Mouse (Mus musculus): ENCODE results near the gene Ppp1r14b. TPM values are rescaled to one million over a fixed set of nuclear protein-coding genes. Genes with fewer than 3 reads are reported as not detected.
A peak's percentile ranks its signal among the peaks of the same experiment; 100 is the strongest.
"Not testable (repeated sequence)": the region's sequence is repeated elsewhere in the genome, so short reads cannot be mapped to it uniquely, and the experiment has no call there.

Ppp1r14b gene
- polyA plus RNA-seq, 1 experiment from 2014 or later = 168 TPM

DNA sequence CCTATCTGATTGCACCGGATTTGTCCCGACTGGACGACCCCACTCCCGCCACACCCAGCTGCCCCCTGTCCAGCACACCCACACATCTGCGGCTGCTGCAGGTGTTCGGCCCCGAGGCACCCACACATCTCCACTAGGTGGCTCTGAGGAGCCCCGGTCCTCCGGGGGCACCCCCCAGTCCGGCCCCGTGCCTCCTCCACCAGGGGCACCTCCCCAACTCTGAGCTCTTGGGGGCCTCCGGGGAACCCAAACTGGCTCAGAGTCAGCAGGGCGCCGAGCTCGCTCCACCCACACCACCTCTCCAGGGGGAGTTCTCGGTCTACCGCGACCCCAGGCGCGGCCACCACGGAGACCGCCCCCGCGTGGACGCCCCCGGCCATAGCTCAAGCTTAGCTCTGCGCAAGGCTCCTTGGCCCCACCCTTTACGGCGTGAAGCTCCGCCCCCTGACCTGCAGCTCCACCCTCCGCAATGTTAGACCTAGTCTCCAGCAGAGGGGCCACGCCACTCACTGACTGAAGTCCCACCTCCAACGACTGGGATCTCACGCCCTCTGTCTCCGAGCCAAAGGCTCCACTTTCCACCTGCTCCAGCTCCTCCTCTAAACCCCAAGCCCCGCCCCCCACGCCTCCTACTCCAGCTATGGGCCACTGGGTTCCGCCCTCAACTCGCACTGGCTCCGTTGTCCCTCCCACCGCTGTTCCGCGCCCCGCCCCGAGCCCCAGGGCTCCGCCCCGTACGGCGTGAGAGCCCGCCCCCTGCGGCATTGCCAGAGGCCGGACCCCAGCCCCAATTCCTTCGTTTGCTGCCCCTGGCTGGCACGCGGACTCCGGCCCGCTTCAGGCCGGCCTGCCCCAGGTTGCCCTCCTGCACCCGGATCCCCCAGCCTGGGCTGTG is 5.0 kb downstream of the Ppp1r14b start:
- Histone ChIP-seq H3K9me3 (no peaks in the 10 kb centered on the region), H3K27ac (peak overlapping the region; percentile 95), H3K36me3 (peaks cover 39% of the 10 kb centered on the region), H3K27me3 (no peaks in the 10 kb centered on the region), H3K9ac (peak overlapping the region; percentile 75), H3K4me3 (peak overlapping the region; percentile 85), H3K4me2 (peak overlapping the region; percentile 68), H3K4me1 (peaks cover 48% of the 10 kb centered on the region)
- ATAC-seq (ENCODE audit: insufficient number of reproducible peaks, low FRiP score, low TSS enrichment, low read depth) = peak; percentile 91
- 1% methylated on average over 58 of the region's 59 CpGs for WGBS

DNA sequence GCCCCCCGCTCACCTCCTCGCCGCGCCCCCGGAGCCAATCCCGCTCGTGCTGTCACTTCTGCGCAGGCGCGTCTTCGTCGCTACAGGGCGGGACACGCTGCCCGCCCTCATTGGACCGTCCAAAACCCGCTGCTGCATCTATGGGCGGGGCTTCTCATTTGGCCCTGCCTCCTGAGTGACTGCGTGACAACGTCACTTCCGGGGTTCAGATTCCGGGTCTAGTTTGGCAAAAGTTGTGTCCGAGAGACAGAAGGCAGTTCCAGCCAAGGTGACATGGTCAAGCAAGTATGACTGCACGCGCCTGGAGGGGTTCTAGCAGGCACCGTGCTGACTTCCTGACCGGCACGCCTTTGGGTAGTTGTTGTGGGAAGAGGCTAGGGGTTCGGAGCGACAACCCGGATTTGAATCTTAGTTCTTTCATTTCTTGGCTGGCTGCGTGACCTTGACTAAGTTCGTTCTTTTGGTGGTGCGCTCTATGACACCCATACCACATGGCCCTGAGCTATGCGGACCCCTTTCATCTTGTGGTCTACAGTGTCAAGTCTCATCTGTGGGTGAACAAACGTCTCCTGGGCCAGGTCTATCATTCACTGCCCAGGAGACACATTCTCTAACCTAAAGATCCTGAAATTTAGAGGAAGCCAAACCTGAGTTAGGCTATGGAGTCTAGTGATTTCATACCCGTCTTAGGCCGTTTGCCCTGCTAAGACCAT is 5.8 kb downstream of the Ppp1r14b start, which contains the start of gene Fkbp2:
Gene Fkbp2, minus strand, starts transcription at position 121 of the 713 bp plus-strand sequence.
- Histone ChIP-seq H3K4me3 (peak within 1 kb of the TSS; percentile 85), H3K4me2 (peak within 1 kb of the TSS; percentile 68), H3K4me1 (peaks cover 48% of the 10 kb centered on the region), H3K9ac (peak within 1 kb of the TSS; percentile 75), H3K9me3 (no peaks in the 10 kb centered on the region), H3K27me3 (no peaks in the 10 kb centered on the region), H3K27ac (peak within 1 kb of the TSS; percentile 95), H3K36me3 (peaks cover 47% of the 10 kb centered on the region)
- under 1% methylated on average over 38 of the region's 38 CpGs for WGBS
- peak; percentile 90 for ATAC-seq (ENCODE audit: insufficient number of reproducible peaks, low FRiP score, low TSS enrichment, low read depth)

DNA sequence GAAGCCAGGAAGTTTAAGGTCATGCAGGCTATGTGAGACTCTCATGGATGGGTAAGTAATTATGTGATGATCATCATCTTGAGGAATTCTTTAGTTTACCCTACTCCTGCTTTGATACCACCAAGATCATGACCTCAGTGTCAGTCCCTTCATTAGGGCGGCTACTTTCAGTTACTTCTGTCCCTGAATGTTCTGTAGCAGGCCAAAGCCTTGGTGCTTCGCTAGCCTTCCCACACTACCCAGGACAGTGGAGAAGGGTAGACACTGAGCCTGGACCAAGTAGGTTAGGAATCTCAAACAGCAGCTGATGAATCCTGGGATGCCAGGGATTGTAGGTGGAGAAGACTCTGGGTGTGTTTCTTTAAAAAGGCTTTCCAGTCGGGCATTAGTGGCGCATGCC is 6.7 kb downstream of the Ppp1r14b start:
- Histone ChIP-seq H3K36me3 (peaks cover 50% of the 10 kb centered on the region), H3K4me3 (no peak overlapping the region), H3K4me1 (peaks cover 46% of the 10 kb centered on the region), H3K4me2 (peak overlapping the region; percentile 68; the same call in 1 of the 2 replicates), H3K27ac (no peak overlapping the region), H3K9me3 (no peaks in the 10 kb centered on the region), H3K27me3 (no peaks in the 10 kb centered on the region), H3K9ac (no peak overlapping the region)
- ATAC-seq (ENCODE audit: insufficient number of reproducible peaks, low FRiP score, low TSS enrichment, low read depth) = no peak
- WGBS = 92% methylated on average over 4 of the region's 4 CpGs

DNA sequence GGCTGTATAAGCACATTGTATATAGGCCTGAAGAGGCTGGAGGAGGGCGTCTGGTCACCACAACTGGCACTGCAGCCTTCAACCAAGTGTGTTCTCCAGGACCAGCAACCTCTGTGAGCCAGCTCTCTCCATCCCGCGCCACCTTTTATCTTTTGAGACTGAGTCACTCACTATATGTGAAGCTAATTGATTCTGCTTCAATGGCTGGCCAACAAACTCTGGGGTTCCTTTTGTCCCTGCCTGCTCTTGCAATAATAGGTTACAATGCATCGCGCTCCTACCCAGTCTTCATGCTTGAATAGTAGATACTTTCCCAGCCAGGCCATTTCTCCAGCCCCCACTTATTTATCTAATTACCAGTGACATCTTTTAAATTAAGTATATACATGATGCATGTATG is 8.9 kb downstream of the Ppp1r14b start:
- no peak overlapping the region for H3K27ac ChIP-seq
- H3K9ac ChIP-seq = no peak overlapping the region
- no peaks in the 10 kb centered on the region for H3K27me3 ChIP-seq
- H3K4me2 ChIP-seq = no peak overlapping the region
- 95% methylated on average over 5 of the region's 5 CpGs for WGBS
- H3K4me3 ChIP-seq = no peak overlapping the region
- peaks cover 41% of the 10 kb centered on the region for H3K4me1 ChIP-seq
- H3K9me3 ChIP-seq = no peaks in the 10 kb centered on the region
- no peak for ATAC-seq (ENCODE audit: insufficient number of reproducible peaks, low FRiP score, low TSS enrichment, low read depth)
- peaks cover 36% of the 10 kb centered on the region for H3K36me3 ChIP-seq

- no peaks in the 10 kb centered on the region for H3K9me3 ChIP-seq
- no peak overlapping the region for H3K4me2 ChIP-seq
- peaks cover 30% of the 10 kb centered on the region for H3K4me1 ChIP-seq
- H3K36me3 ChIP-seq = peaks cover 36% of the 10 kb centered on the region
- no peak overlapping the region for H3K4me3 ChIP-seq
- no peak overlapping the region for H3K27ac ChIP-seq
- no peak for ATAC-seq (ENCODE audit: insufficient number of reproducible peaks, low FRiP score, low TSS enrichment, low read depth)
- H3K27me3 ChIP-seq = no peaks in the 10 kb centered on the region
- H3K9ac ChIP-seq = no peak overlapping the region
- WGBS = 85% methylated on average over 19 of the region's 19 CpGs
These were observed 10.5 kb downstream of the Ppp1r14b start for GRCm38 (mm10) chr19:6985300-6985699.

DNA sequence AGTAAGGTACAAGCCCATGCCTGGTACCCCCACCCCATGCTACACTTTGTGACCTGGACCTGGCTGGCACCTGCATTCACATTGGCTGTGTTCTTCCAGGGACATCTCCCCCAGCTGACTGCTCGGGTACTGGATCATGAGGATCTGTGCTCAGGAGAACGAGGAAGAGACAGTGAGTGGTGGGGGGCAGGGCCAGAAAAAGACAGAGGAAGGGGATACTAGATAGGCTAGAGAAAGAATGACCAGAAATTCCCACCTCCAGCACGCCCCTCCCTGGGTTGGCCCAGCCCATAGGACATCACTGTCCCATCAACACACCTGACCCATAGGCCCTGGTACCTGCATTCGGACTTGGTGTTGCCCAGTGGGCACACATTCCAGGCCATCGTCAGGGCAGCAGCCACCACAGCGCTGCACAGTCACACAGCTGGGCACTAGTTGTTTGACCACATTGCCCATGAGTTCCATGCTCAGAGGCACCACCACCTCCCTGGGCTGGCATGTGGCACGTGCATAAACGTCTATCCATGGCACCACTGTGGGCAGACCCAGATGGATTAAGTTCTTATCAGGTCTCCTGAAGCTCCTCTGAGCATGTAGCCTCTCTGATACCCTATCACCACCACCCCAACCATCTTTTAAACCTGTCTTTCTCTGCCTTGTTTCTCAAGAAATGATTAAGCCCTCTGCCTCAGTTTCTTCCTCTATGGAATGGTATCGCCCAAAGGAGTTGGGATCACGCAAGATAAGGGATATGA is 11.4 kb downstream of the Ppp1r14b start:
- H3K9me3 ChIP-seq = no peaks in the 10 kb centered on the region
- 76% methylated on average over 10 of the region's 10 CpGs for WGBS
- H3K4me1 ChIP-seq = peaks cover 26% of the 10 kb centered on the region
- H3K4me3 ChIP-seq = peak overlapping the region; percentile 91
- H3K36me3 ChIP-seq = peaks cover 36% of the 10 kb centered on the region
- no peak for ATAC-seq (ENCODE audit: insufficient number of reproducible peaks, low FRiP score, low TSS enrichment, low read depth)
- H3K4me2 ChIP-seq = peak overlapping the region; percentile 83
- H3K27me3 ChIP-seq = no peaks in the 10 kb centered on the region
- H3K27ac ChIP-seq = peak overlapping the region; percentile 90; the same call in 1 of the 2 replicates
- H3K9ac ChIP-seq = peak overlapping the region; percentile 93; the same call in 1 of the 2 replicates

- peak; percentile 35; the same call in 1 of the 2 replicates for ATAC-seq (ENCODE audit: insufficient number of reproducible peaks, low FRiP score, low TSS enrichment, low read depth)
- peak within 1 kb of the TSS; percentile 91 for H3K4me3 ChIP-seq
- H3K36me3 ChIP-seq = peaks cover 30% of the 10 kb centered on the region
- peak within 1 kb of the TSS; percentile 93 for H3K9ac ChIP-seq
- no peaks in the 10 kb centered on the region for H3K27me3 ChIP-seq
- H3K27ac ChIP-seq = peak within 1 kb of the TSS; percentile 90
- H3K9me3 ChIP-seq = no peaks in the 10 kb centered on the region
- peaks cover 30% of the 10 kb centered on the region for H3K4me1 ChIP-seq
- under 1% methylated on average over 70 of the region's 85 CpGs for WGBS
- peak within 1 kb of the TSS; percentile 83 for H3K4me2 ChIP-seq
These were observed 12.5 kb downstream of the Ppp1r14b start, which contains the start of gene Vegfb for GRCm38 (mm10) chr19:6987061-6987903. TSS of gene Vegfb (minus strand) at chr19:6987651.

GRCm38 (mm10) chr19:6987904-6988285 is 13.1 kb downstream of the Ppp1r14b start:
- Histone ChIP-seq H3K36me3 (peaks cover 24% of the 10 kb centered on the region), H3K9me3 (no peaks in the 10 kb centered on the region), H3K27ac (peak overlapping the region; percentile 90), H3K4me3 (peak overlapping the region; percentile 91), H3K4me1 (peaks cover 33% of the 10 kb centered on the region), H3K27me3 (no peaks in the 10 kb centered on the region), H3K4me2 (peak overlapping the region; percentile 83), H3K9ac (peak overlapping the region; percentile 93)
- WGBS = 5% methylated on average over 8 of the region's 8 CpGs
- no peak for ATAC-seq (ENCODE audit: insufficient number of reproducible peaks, low FRiP score, low TSS enrichment, low read depth)

DNA sequence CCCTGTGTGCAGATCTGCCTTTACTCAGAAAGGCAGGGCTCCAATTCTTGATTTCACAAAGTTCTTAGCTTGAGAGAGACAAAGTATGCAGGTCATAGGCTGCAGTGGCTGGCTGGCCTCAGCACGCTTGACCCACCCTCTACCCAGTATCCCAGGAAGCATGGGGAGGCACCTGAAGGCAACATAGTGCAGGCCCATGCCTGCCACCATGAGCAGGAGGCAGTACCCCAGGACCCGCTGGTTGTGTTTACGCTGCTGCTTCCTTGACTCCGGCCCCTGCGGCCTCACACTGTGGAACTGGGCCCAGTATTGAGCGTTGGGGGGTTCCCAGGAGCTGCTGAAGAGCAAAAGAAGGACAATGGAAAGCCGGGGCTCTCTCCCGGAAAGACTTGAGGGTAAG is 14.5 kb downstream of the Ppp1r14b start:
- no peak overlapping the region for H3K27ac ChIP-seq

DNA sequence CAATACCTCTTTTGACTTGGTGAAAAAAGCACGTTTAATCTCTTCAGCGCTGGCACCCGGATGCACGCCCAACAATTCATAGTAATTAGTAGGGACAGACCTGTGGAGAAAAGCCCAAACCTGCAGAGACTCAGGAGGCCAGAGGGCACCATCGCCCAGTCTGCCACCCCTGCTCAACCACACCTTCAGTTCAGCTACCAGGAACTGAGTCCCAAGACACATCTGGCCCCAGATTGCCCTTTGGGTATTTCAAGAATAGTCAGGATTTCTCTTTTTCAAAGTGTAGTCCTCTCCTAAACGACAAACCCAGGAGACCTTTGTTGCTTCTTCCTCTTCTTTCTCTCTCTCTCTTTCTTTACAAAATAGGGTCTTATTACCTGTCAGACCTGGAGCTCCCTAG is 15.9 kb downstream of the Ppp1r14b start:
- Histone ChIP-seq H3K9me3 (no peaks in the 10 kb centered on the region), H3K4me2 (no peak overlapping the region), H3K27me3 (no peaks in the 10 kb centered on the region), H3K36me3 (peaks cover 2% of the 10 kb centered on the region; the same call in 1 of the 2 replicates), H3K4me1 (peaks cover 53% of the 10 kb centered on the region), H3K27ac (no peak overlapping the region), H3K4me3 (no peak overlapping the region), H3K9ac (no peak overlapping the region)
- 75% methylated on average over 6 of the region's 6 CpGs for WGBS
- ATAC-seq (ENCODE audit: insufficient number of reproducible peaks, low FRiP score, low TSS enrichment, low read depth) = no peak

More for the DNA sequence above, 14.5 kb downstream of the Ppp1r14b start:
- Histone ChIP-seq H3K9me3 (no peaks in the 10 kb centered on the region), H3K4me1 (peaks cover 40% of the 10 kb centered on the region), H3K4me3 (no peak overlapping the region), H3K27me3 (no peaks in the 10 kb centered on the region), H3K36me3 (peaks cover 14% of the 10 kb centered on the region), H3K9ac (no peak overlapping the region), H3K4me2 (no peak overlapping the region)
- WGBS = 91% methylated on average over 8 of the region's 8 CpGs
- ATAC-seq (ENCODE audit: insufficient number of reproducible peaks, low FRiP score, low TSS enrichment, low read depth) = no peak

- H3K4me2 ChIP-seq = peak overlapping the region; percentile 95; the same call in 1 of the 2 replicates
- 90% methylated on average over 6 of the region's 6 CpGs for WGBS
- H3K9me3 ChIP-seq; H3K27ac ChIP-seq; H3K27me3 ChIP-seq; H3K4me3 ChIP-seq; H3K9ac ChIP-seq; H3K36me3 ChIP-seq; ATAC-seq (ENCODE audit: insufficient number of reproducible peaks, low FRiP score, low TSS enrichment, low read depth): not testable (repeated sequence)
- H3K4me1 ChIP-seq = peaks cover 49% of the 10 kb centered on the region
These were observed 16.4 kb downstream of the Ppp1r14b start for GRCm38 (mm10) chr19:6991166-6991565.

All from limb, embryonic 15.5 days (tissue).